Mouse (Mus musculus) neural tube, embryonic 11.5 days (tissue): ENCODE data around the gene Notum. TPM values are rescaled to one million over a fixed set of nuclear protein-coding genes. Genes with fewer than 3 reads are reported as not detected.

Experiments used
- ATAC-seq: fragments of 200-750 bp; cut with Nextera tagmentation; 2 replicates; pipeline ENCODE4 v1.8.0; 2017; ENCODE audit warnings: moderate number of reproducible peaks, mild to moderate bottlenecking, moderate TSS enrichment, moderate library complexity; ENCODE audit not compliant: insufficient read depth, low FRiP score, low TSS enrichment
- DNase-seq: peaks from one replicate; pipeline ENCODE4 v3.0.0-alpha.2; 2015; ENCODE audit warnings: low spot score
- H3K27ac ChIP-seq: fragments of 300-500 bp; sonication (generic); 2 replicates; pipeline ENCODE4 v1.5.1; 2014; ENCODE audit warnings: low read depth, mild to moderate bottlenecking, low read length
- H3K27me3 ChIP-seq: fragments of 300-500 bp; sonication (generic); 2 replicates; pipeline ENCODE4 v1.6.1; 2014; ENCODE audit warnings: mild to moderate bottlenecking, low read length, mixed read lengths; ENCODE audit not compliant: control insufficient read depth, insufficient read depth
- H3K36me3 ChIP-seq: fragments of 300-500 bp; sonication (generic); 2 replicates; pipeline ENCODE4 v1.6.1; 2014; ENCODE audit warnings: mild to moderate bottlenecking, low read length, moderate library complexity, mixed read lengths; ENCODE audit not compliant: control insufficient read depth, insufficient read depth
- H3K4me1 ChIP-seq: fragments of 300-500 bp; sonication (generic); 2 replicates; pipeline ENCODE4 v1.6.1; 2014; ENCODE audit warnings: low read length, mixed read lengths; ENCODE audit not compliant: control insufficient read depth, insufficient read depth
- H3K4me2 ChIP-seq: fragments of 300-500 bp; sonication (generic); 2 replicates; pipeline ENCODE4 v1.6.1; 2014; ENCODE audit warnings: low read depth, mild to moderate bottlenecking, moderate library complexity
- H3K4me3 ChIP-seq: fragments of 300-500 bp; sonication (generic); 2 replicates; pipeline ENCODE4 v1.5.1; 2014; ENCODE audit warnings: low read depth, low read length
- H3K9ac ChIP-seq: fragments of 300-500 bp; sonication (generic); 2 replicates; pipeline ENCODE4 v1.6.1; 2014; ENCODE audit warnings: mild to moderate bottlenecking, low read length
- H3K9me3 ChIP-seq: fragments of 300-500 bp; sonication (generic); 2 replicates; pipeline ENCODE4 v1.6.1; 2016; ENCODE audit warnings: low read length; ENCODE audit not compliant: control insufficient read depth
- WGBS: fragments of 180-500 bp; shearing (Covaris S2); extraction: QIAGEN DNeasy Blood & Tissue Kit; methylation state at CpG from one replicate; pipeline ENCODE4 v1.1.7; 2014; 5-methylcytosine and 5-hydroxymethylcytosine counted together
- polyA plus RNA-seq: library from polyadenylated mRNA; unstranded; fragments of >200 nt; fragmentation: Nextera tagmentation; extraction: Ambion mirVana; gene quantifications from 2 replicates; pipeline ENCODE4 v1.2.1, GENCODE M21; 2014

The Notum gene
- 2.6 and 3.0 TPM in 2 replicates for polyA plus RNA-seq

DNA sequence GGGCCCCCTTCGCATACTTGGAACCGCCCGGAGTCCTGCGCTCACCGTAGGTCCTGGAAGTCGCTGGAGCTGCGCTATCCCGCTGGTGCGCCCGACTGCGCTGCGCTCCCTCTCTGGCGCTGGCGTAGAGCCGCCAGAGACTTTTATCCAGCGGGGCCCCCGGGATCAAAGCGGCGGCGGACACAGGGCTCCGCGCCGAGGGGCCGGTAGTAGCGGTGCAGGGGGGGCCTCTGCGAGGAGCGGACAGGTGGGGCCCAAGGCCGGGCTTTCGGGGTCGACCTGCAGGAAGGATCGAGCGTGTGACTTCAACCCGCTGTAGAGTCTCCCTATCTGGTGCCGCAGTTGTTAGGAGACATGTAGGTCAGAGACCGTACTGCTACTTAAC lies at the start of gene Notum:
Gene Notum, minus strand, starts transcription at position 100 of the 385 bp plus-strand sequence.
- peak within 1 kb of the TSS; percentile 59 for H3K4me2 ChIP-seq
- H3K27ac ChIP-seq = no peak within 1 kb of the TSS
- ATAC-seq (no peak), DNase-seq (no peak)
- peaks cover 43% of the 10 kb centered on the region for H3K27me3 ChIP-seq
- WGBS = under 1% methylated on average over 35 of the region's 35 CpGs
- H3K9ac ChIP-seq = peak within 1 kb of the TSS; percentile 48
- H3K4me3 ChIP-seq = peak within 1 kb of the TSS; percentile 41
- H3K9me3 ChIP-seq = no peaks in the 10 kb centered on the region
- no peaks in the 10 kb centered on the region for H3K36me3 ChIP-seq
- H3K4me1 ChIP-seq = peaks cover 14% of the 10 kb centered on the region

DNA sequence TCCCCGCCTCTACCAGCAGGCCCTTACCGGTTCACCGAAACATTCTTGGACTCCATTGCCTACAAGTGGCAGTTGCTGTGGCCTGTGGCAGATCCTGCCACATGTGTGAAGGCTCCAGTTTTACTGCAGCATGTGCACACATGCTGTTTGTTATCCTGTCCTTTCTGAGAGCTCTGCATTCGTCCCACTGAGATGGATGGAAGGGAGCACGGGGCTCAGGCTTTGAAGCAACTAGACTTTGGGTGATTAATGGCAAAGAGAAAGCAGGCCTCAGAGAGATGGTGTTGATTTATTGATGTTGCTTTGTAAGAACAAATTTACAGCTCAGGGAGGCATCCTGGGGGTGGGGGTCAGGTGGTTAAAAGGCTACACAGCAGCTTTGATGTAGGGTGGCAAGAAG lies 49.7 kb upstream of the Notum start:
- no peak overlapping the region for H3K9ac ChIP-seq
- DNase-seq (no peak), ATAC-seq (no peak)
- H3K4me2 ChIP-seq = no peak overlapping the region
- H3K27me3 ChIP-seq = no peaks in the 10 kb centered on the region
- no peak overlapping the region for H3K27ac ChIP-seq
- H3K4me1 ChIP-seq = peaks cover 30% of the 10 kb centered on the region
- WGBS = 25% methylated on average over 5 of the region's 5 CpGs
- no peaks in the 10 kb centered on the region for H3K9me3 ChIP-seq
- H3K4me3 ChIP-seq = no peak overlapping the region
- no peaks in the 10 kb centered on the region; the same call in none of the 2 replicates for H3K36me3 ChIP-seq

DNA sequence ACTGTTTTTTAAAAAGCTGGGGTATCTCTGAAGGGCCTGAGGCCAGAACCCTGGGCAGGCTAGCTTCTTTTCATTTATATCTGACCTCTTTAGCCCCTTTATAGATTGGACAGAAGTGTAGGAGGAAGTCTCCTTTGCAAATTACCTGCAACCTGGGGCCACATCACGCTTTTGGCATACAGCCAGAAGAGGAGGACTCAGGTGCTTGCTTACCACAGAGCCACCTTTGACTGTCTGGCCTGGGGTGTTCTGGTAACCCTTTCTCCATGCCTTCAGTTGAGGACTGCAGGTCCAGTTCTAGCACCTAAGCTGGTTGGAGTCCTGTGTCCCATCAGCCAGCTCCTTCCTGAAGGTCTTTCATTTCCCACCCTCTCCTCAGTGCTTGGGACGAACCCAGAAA lies 48.6 kb upstream of the Notum start:
- H3K4me1 ChIP-seq = peaks cover 32% of the 10 kb centered on the region
- no peaks in the 10 kb centered on the region; the same call in 1 of the 2 replicates for H3K36me3 ChIP-seq
- no peaks in the 10 kb centered on the region for H3K9me3 ChIP-seq
- no peak overlapping the region for H3K4me3 ChIP-seq
- 77% methylated on average over 2 of the region's 2 CpGs for WGBS
- no peak overlapping the region for H3K27ac ChIP-seq
- no peak for DNase-seq
- H3K27me3 ChIP-seq = no peaks in the 10 kb centered on the region
- H3K9ac ChIP-seq = no peak overlapping the region
- no peak for ATAC-seq
- no peak overlapping the region for H3K4me2 ChIP-seq

DNA sequence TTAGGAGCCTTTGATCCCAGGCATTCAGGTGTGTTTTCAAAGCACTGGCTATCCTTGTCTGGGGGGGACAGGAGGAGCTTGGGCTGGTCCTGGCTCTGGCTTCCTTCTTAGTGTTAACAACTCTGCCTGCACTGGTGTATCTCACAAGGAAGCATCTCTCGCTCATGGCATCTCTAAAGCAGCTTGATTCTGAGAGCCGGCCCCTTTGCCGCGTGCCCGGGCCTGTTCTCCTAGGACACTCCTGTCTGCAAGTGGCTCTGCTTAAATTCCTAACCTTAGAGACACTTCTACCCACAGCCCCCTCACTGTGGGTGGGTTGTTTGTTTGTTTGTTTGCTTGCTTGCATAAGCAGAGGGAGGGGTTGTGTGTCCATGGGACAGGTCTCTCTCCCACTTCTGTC lies 47.0 kb upstream of the Notum start:
- no peak overlapping the region for H3K9ac ChIP-seq
- peaks cover 34% of the 10 kb centered on the region for H3K4me1 ChIP-seq
- no peak overlapping the region for H3K4me3 ChIP-seq
- no peaks in the 10 kb centered on the region for H3K27me3 ChIP-seq
- no peak overlapping the region for H3K4me2 ChIP-seq
- no peaks in the 10 kb centered on the region for H3K9me3 ChIP-seq
- 29% methylated on average over 5 of the region's 5 CpGs for WGBS
- no peak for ATAC-seq
- H3K27ac ChIP-seq = no peak overlapping the region
- H3K36me3 ChIP-seq = no peaks in the 10 kb centered on the region; the same call in 1 of the 2 replicates
- no peak for DNase-seq

DNA sequence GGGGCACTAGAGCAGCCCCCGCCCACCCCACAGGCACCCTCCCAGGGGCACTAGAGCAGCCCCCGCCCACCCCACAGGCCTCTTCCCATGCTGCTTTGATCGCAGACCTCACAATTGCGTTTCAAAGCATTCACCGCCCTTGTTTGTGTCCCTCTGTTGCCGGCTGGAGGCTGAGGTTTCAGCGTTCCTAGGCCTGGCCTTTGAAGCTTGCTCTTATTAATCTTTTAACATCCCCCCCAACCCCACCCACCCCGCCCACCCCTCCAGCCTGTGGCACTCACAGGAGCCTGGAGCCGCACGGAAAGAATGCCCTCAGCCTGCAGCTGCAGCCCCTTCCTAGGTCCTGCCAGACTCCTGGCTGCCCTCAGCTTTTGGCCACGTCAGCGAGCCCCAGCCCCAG lies 46.2 kb upstream of the Notum start:
- no peak overlapping the region; the same call in 1 of the 2 replicates for H3K27ac ChIP-seq
- H3K4me2 ChIP-seq = no peak overlapping the region
- ATAC-seq (no peak), DNase-seq (no peak)
- H3K4me1 ChIP-seq = peaks cover 34% of the 10 kb centered on the region
- 5% methylated on average over 12 of the region's 12 CpGs for WGBS
- no peaks in the 10 kb centered on the region for H3K9me3 ChIP-seq
- no peaks in the 10 kb centered on the region; the same call in 1 of the 2 replicates for H3K36me3 ChIP-seq
- H3K27me3 ChIP-seq = no peaks in the 10 kb centered on the region
- peak overlapping the region; percentile 10; the same call in 1 of the 2 replicates for H3K9ac ChIP-seq
- no peak overlapping the region for H3K4me3 ChIP-seq

DNA sequence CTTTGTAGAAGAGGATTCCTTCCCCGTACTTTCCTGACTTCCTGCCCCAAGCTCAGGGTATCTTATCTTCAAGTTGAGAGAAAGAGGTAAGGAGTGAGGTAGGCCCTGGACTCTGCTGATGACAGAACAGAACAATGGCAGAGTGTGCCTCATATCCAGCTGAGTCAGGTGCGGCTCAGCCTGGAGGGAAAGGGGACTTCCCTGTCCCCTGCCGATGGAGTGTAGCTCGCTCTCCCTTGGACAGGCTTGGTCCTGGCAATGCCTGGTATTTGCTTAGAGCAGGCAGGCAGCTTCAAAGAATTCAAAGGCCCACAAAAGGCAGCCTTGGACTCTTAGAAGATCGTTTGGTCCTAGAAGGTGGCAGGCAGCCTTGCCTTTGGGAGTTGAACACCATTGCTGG lies 45.1 kb upstream of the Notum start:
- Histone ChIP-seq H3K9me3 (no peaks in the 10 kb centered on the region), H3K27me3 (no peaks in the 10 kb centered on the region), H3K36me3 (peaks cover 1% of the 10 kb centered on the region; the same call in 1 of the 2 replicates), H3K4me2 (no peak overlapping the region), H3K4me3 (no peak overlapping the region), H3K27ac (no peak overlapping the region), H3K4me1 (peaks cover 34% of the 10 kb centered on the region), H3K9ac (no peak overlapping the region)
- DNase-seq (no peak), ATAC-seq (no peak)
- 52% methylated on average over 5 of the region's 5 CpGs for WGBS

DNA sequence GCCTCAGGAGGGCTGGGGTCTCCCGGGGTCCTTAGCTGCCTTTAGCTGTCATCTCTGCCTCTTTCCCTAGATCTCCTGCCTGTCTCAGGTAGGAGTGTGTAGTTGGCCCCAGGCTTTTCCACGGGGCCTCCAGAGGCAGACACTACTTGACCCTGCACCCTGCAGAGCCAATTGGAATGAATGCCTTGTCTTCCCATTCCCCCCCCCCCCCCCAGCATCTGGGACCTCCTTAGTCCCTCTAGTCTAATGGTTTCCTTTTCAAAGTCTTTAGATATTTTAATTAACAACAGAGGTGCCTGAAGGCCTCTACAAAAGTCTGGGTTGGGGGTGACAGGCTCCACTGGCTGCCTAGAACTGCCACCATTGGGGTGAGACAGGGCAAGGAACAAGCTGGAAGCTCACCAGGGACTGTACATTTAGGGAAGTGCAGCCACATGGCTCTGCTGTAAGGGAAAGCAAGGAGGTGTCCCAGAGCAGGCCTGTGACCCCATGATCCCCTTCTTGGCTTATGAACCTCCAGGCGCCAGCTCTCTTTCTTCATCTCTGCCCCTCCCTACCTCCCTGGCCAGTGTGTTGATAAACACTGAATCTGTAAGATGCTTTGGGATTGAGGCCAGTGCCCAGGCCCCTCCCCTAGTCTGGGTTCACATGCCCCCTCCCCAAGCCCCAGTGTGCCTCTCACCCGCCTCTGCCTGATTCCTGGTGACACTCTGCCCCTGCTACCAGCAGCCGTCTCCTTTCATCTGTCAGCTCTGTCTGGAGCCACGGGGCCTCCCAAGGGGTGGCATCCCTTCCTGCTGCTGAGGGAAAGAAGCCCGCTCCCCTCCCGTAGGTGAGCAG lies 43.7 kb upstream of the Notum start:
- Histone ChIP-seq H3K9ac (peak overlapping the region; percentile 48; the same call in 1 of the 2 replicates), H3K9me3 (no peaks in the 10 kb centered on the region), H3K27me3 (no peaks in the 10 kb centered on the region), H3K4me1 (peaks cover 32% of the 10 kb centered on the region), H3K27ac (peak overlapping the region; percentile 34; the same call in 1 of the 2 replicates), H3K4me3 (no peak overlapping the region), H3K4me2 (no peak overlapping the region), H3K36me3 (peaks cover 6% of the 10 kb centered on the region)
- 16% methylated on average over 8 of the region's 8 CpGs for WGBS
- no peak for DNase-seq
- ATAC-seq = no peak

DNA sequence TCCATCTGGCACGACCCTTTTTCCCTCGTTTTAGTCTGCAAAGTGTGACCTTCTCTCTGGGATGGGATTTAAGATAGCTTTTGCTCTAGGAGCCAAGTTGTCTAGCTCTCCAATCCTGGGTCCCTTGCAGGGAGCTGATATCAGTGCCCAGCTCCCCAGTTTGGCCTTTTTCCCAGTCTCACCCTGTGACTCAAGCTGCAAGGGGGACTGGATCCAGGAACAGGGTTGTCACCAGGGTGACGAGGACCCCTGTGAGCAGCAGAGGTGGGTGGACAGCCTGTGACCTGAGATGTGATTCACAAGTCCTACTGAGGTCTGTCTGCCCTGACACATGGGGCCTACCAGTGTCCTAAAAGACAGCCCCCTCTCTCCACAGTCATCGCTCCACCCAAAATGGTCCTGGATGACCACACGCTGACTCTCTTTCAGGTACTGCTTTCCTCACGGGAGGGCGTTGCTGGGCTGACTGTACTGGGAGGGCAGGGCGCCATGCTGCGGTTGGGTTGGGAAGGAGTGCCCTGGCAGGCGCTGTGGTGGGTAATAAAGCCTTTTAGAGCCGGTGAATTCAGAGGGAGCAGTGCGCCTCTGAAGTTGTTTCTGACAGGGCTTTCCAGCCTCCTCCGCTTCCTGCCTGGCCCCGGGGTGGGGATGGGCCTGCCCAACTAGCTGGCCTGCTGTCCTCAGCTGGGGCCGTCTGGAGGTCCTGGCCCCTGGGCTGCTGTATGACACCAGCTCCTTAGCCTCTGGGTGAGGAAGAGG lies 42.9 kb upstream of the Notum start:
- peak overlapping the region; percentile 34; the same call in 1 of the 2 replicates for H3K27ac ChIP-seq
- 27% methylated on average over 15 of the region's 15 CpGs for WGBS
- no peaks in the 10 kb centered on the region for H3K27me3 ChIP-seq
- DNase-seq (no peak), ATAC-seq (no peak)
- no peak overlapping the region for H3K4me2 ChIP-seq
- peaks cover 6% of the 10 kb centered on the region for H3K36me3 ChIP-seq
- H3K9me3 ChIP-seq = no peaks in the 10 kb centered on the region
- H3K9ac ChIP-seq = peak overlapping the region; percentile 48; the same call in 1 of the 2 replicates
- H3K4me1 ChIP-seq = peaks cover 32% of the 10 kb centered on the region
- no peak overlapping the region for H3K4me3 ChIP-seq
